Mouse (Mus musculus) monocyte, adult 5-6 weeks (primary cell): ENCODE results near the gene Cnfn. TPM values are rescaled to one million over a fixed set of nuclear protein-coding genes. Genes with fewer than 3 reads are reported as not detected.
A peak's percentile ranks its signal among the peaks of the same experiment; 100 is the strongest.
"Not testable (repeated sequence)": the region's sequence is repeated elsewhere in the genome, so short reads cannot be mapped to it uniquely, and the experiment has no call there.

Experiments used
- ATAC-seq: fragments of 153-309, 156-312 bp; replicated peaks from 2 replicates; pipeline ENCODE4 v1.8.0; 2017; ENCODE audit warnings: mild to moderate bottlenecking; ENCODE audit not compliant: low TSS enrichment, insufficient number of reproducible peaks, severe bottlenecking, poor library complexity, low FRiP score
- total RNA-seq: library from RNA; stranded (forward); fragments of 200-1000, 200-491, 200-594 nt; gene quantifications from 3 replicates; pipeline ENCODE4 v1.2.3, GENCODE M21; 2017

Gene Cnfn
- total RNA-seq: not detected in 3 replicates

DNA sequence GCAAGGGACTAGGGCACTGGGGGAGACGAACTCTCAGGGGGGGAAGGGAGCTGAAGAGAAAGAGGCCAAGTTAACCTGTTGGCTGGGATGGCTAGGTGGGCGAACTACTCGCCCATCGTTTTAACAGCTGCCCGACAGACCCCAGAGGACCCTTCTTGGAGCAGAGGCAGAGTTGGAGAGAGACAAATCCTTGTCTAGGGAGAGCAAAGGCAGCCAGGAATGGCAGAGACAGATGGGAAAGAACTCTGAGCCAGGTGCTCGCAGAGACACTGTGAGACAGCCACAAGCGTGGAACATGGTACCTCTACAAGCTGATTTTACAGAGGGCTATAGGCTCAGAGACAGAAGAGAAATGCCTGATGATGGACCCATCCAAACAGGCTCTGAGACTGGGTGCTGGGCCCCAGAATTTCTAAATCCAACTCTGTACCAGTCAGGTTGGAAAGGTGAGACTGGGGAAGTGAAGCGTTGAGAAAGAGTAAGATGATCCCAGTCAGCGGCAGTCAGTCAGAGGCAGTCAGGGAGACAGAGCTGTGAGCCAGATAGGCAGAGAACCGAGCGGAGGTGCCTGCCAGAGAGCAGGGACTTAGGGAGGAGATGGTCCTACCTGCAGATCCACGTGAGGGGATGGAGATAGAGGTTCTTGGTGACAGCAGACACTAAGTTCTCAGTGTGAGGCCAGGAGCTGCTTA is at the start of gene Cnfn:
Gene Cnfn, minus strand, starts transcription at position 667 of the 692 bp plus-strand sequence.
- ATAC-seq: no peak

- ATAC-seq: no peak
Observed at GRCm38 (mm10) chr7:25417597-25417996, 48.1 kb upstream of the Cnfn start.

DNA sequence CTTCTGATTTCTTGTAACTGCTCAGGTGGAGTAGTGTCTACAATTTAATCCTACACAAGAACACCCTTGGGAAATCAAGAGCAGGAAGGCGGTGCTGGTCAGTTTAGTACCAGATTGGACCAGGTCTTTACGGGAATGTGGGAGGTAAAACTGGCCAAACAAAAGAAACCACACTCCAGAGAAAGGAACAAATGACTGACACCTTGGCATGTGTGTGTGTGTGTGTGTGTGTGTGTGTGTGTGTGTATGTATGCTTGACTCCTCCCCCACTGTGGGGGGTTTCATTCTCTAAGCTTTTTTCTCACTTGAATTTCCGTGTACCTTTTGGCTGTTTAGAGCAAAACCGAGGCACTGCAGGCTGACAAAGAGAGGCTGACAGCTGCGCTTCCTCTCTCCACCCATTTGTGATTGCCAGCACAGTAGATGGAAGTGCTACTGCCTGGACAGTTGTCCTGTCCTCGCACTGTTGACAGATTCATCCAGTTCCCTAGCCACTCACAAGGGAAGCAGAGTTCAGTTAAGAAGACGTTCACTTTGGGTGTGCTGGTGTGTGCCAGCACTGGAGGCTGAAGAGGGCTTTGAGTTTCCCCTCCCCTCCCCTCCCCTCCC is 43.4 kb upstream of the Cnfn start, which contains the start of gene Cxcl17:
Gene Cxcl17, minus strand, starts transcription at position 54 of the 609 bp plus-strand sequence.
- no peak for ATAC-seq

DNA sequence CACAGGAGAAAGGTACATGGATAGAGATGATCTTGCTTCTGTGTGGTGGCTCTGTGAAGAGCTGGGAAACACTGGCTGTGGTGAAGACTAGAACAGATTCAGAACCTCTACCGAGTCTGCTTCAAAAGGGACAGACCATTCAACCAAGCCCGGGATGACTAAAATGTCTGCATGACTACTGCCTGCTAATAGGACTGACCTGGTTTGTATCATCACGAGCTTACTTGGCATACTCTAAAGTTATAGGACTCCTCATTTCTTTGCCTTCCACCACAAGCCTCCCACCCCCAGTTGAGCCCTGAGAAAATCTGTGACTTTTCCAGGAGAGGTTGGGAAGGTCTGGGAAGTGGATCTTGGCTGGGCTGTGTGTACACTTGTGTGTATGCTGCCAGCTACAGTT is 42.3 kb upstream of the Cnfn start:
- no peak for ATAC-seq

DNA sequence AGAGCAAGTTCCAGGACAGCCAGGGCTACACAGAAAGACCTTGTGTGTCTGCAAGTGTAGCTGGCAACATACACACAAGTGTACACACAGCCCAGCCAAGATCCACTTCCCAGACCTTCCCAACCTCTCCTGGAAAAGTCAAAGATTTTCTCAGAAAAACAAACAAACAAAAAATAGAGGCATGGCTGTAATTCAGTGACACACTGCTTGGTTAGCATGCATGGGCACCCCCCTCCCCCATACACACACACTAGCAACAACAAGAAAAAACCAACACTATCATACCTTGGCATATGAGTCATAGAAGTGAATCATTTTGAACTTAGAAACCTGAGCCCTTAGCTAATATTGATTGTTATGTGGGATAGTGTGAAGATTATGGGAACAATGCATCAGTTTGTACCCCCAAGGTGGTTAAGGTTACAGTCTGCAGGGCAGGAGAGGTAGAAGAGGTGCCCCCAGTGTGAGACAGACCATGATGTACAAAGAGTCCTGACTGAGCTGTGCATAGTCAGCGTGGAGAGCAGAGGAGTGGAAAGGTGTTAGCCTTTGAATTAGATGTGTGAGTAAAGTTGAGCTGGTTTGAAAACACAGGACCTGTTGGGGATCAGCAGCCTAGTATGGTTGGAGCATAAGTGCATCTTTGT is 41.6 kb upstream of the Cnfn start:
- ATAC-seq: no peak

- no peak for ATAC-seq
Observed at GRCm38 (mm10) chr7:25409114-25409760, 39.7 kb upstream of the Cnfn start.

- ATAC-seq: no peak
Observed at GRCm38 (mm10) chr7:25406468-25406867, 36.9 kb upstream of the Cnfn start.

DNA sequence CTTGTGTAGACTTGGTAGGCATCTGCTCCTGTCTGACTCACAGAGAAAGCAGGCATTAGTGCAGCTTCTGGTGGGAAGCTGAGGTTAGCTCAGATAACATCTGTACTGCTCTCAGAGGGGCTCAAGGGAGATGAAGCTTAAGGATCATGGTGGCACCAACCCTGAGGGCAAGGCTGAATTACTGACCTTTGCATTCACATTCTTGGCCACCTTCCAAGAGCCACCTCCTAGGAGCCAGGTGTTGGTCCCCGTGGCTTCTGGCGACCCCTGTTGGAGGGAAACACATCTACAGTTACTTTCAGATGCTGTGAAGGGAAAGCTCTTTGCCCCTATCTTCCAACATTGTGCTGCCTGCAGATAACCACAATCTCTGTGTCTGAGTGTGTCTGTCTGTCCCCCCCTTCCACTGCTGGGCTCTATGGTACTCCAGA is 33.2 kb upstream of the Cnfn start:
- peak; percentile 75 for ATAC-seq

GRCm38 (mm10) chr7:25401986-25402385 is 32.5 kb upstream of the Cnfn start:
- no peak for ATAC-seq

DNA sequence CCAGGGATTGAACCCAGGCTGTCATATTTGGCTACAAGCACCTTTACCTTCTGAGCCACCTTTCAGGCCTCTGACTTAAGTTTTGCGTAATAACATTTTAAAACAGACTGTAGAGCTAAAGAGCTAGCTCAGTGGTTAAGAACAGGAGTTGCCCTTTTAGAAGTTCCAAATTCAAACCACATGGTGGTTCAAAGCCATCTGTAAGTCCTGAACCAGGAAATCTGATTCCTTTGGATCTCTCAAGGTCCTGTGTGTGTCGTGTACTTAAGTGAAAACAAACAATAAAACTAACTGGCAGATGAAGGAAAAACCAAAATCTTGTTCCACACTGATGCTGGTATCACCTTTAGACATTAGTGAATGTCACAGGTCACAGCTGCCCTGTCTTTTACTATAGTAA is 32.0 kb upstream of the Cnfn start:
- ATAC-seq: no peak

DNA sequence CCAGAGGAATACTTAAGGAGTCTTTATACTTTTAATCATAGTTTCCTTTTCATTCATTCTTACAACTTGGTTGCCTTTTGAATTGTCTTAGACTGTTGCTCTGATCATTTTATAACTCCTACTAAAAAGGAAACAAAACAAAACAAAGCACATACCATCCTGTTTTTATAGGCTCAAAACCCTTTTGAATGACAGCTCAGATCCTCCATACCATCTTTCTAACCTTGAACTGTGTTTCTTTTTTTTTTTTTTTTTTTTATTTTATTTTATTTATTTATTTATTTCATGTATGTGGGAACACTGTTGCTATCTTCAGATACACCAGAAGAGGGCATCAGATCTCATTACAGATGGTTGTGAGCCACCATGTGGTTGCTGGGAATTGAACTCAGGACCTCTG is 29.5 kb upstream of the Cnfn start:
- ATAC-seq: not testable (repeated sequence)

GRCm38 (mm10) chr7:25398610-25399009 is 29.1 kb upstream of the Cnfn start, which contains the start of gene Lipe:
Gene Lipe (minus strand): TSS chr7:25398710.
- no peak for ATAC-seq

DNA sequence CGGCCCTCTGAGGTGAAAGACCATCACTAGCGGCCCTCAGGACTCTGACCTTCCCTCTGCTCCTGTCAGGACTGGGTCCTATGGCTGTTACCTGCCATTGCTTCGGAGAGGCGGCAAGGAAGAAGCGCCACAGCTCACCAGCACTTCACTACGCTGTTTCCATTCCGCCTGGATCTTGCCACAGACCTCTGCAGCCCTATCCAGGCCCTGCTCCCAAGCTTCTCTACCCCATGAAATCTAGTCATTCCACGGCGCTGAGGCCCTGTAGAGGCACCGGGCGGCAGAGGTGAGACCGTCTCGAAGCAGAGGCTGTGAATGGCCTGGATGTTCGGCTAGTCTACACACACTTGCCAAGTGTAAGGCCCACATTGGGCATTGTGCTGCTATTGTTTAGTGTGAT is 27.1 kb upstream of the Cnfn start:
- no peak for ATAC-seq

GRCm38 (mm10) chr7:25395558-25396521 is 26.3 kb upstream of the Cnfn start:
- peak; percentile 86 for ATAC-seq

GRCm38 (mm10) chr7:25395186-25395557 is 25.6 kb upstream of the Cnfn start:
- peak; percentile 60 for ATAC-seq

- no peak for ATAC-seq
Observed at GRCm38 (mm10) chr7:25394754-25395153, 25.2 kb upstream of the Cnfn start.

DNA sequence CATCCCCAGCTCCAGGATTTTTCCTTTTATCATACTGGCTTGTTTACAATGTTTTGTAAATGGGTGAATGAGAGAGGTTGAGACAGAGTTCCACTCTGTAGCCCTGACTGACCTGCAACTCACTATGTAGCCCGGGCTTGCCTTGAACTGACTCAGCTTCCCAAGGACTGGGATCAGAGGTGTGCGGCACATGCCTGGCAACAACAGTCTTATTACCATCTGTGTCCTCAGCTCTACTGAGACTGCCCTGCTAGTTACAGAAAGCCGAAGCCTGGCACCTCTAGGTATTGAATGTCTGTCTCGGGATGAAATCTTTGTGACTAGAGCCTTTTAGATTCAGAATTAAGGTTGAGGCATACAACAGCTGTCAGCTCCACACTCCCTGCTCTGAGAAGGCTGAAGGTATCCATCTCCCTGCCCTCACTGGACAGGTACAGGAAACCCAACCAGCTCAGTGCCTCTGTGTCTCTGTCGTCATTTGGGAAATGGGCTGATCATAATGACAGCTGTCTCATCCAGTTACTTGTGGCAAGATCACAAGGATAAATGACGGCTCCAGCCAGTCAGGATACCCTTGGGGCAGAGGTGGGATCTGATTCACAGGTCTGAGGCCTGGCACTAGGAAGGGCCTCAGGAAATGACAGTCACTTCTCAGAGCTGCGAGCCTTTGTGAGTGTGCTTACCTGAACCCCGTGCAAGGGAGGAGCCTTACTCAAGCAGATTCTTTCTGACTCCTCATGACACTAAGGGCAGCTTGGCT is 24.1 kb upstream of the Cnfn start:
- no peak for ATAC-seq

DNA sequence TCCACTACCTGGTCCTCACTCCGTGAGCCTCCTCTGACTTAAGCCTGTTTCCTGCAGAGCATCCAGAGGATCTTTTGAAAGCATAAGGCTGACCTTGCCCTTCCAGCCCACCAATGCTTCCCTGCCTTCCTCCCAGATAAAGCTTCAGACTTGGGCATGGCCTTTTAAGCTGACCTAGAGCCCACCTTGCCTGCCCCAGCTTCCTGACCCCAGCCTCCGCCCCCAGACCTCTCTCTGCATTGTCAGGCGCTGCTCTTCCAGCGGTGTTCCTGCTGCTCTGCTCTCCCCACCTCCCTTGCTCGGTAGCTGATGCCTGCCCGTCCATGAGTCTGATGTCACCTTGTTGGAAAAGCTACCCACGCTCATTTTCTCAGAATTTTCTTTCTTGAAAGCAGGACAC is 23.3 kb upstream of the Cnfn start:
- ATAC-seq: no peak
